Mouse (Mus musculus) neutrophil, adult 83 days (primary cell): ENCODE results near the gene Dhrs3. TPM values are rescaled to one million over a fixed set of nuclear protein-coding genes. Genes with fewer than 3 reads are reported as not detected.

Source experiments
- total RNA-seq, 2 experiments: library from RNA; stranded (reverse); gene quantifications; one replicate each; pipeline ENCODE4 v1.2.4; 2023

Dhrs3 gene
- total RNA-seq, result 10 to 100 TPM; 30.7 to 37.3 TPM

DNA sequence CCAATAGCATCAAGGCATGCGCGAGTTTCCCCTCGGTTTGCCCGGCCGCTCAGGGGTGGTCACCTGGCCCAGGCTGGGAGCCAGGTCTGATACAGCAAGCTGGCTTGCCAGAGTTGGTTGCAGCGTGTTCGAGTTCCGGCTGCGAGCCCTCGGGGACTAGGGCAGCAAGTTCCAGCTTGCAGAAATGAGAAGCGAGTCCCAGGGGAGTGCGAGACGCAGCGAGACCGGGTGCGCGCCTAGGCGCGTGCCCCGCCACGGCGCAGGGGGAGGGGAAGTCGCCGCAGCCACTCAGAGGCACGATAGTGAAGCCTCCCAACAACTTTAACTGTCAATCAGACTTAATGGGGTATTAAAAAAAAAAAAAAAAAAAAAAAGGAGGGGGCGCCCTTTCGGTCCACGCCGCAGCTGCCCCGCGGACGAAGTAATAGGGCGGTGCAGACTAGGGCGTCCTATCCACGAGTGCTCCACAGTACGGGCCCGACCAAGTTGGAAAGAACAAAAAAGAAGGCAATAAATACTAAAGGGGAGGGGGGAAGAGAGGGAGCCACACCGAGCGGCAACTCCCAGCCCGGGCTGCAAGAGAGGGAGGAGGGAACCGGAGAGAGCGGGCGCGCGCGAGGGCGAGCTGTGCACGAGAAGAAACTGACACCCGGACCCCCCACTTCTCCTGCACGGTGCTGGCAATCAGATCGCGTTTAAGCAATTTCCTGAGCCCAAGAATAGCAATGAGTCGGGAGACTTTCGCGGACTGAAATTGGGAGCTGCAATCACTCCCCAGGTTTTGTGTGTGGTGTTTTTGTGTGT is at the start of gene Dhrs3:
Gene Dhrs3, plus strand, starts transcription at position 695 of the 804 bp plus-strand sequence.

Other genes with a start within 250 kb of the Dhrs3 start
- not detected for gene Gm436, start 206.5 kb upstream of the Dhrs3 start, total RNA-seq
- not detected for gene Gm13178, start 171.4 kb upstream of the Dhrs3 start, total RNA-seq
- not detected for gene Gm438, start 106.2 kb upstream of the Dhrs3 start, total RNA-seq